Mouse (Mus musculus): ENCODE results near the gene Zscan10. TPM values are rescaled to one million over a fixed set of nuclear protein-coding genes. Genes with fewer than 3 reads are reported as not detected.

Zscan10 gene
- polyA plus RNA-seq (2014; fragmentation: Nextera tagmentation; extraction: Ambion mirVana) = 0.91 TPM in 1 of 2 replicates, not detected in the other

- no peak within 1 kb of the TSS for H3K4me3 ChIP-seq (ENCODE audit: low read depth, low read length)
- 32% methylated on average over 15 of the region's 15 CpGs for WGBS
Observed at GRCm38 (mm10) chr17:23600641-23601622, at the start of gene Zscan10. Zscan10 (plus strand) TSS chr17:23600856.

GRCm38 (mm10) chr17:23550856-23551255 lies 49.8 kb upstream of the Zscan10 start:
- no peak overlapping the region for H3K27ac ChIP-seq (ENCODE audit: low read depth, low read length)
- under 1% methylated on average over 15 of the region's 15 CpGs for WGBS
- DNase-seq (ENCODE audit: low spot score) = peak; percentile 59
- peak overlapping the region; percentile 38 for H3K4me3 ChIP-seq (ENCODE audit: low read depth, low read length)
- H3K36me3 ChIP-seq (ENCODE audit: control insufficient read depth, insufficient read depth, low read length) = no peaks in the 10 kb centered on the region
- ATAC-seq (ENCODE audit: insufficient read depth, low FRiP score, low TSS enrichment) = peak; percentile 1; the same call in 1 of the 2 replicates
- H3K27me3 ChIP-seq (ENCODE audit: control insufficient read depth, insufficient read depth, low read length) = no peaks in the 10 kb centered on the region
- H3K9ac ChIP-seq (ENCODE audit: low read length) = peak overlapping the region; percentile 11
- H3K9me3 ChIP-seq (ENCODE audit: control insufficient read depth, low read length) = no peaks in the 10 kb centered on the region
- peak overlapping the region; percentile 44 for H3K4me2 ChIP-seq (ENCODE audit: low read depth)
- no peaks in the 10 kb centered on the region for H3K4me1 ChIP-seq (ENCODE audit: control insufficient read depth, insufficient read depth, low read length)

More at GRCm38 (mm10) chr17:23600641-23601622, at the start of gene Zscan10:
- no peak within 1 kb of the TSS for H3K27ac ChIP-seq (ENCODE audit: low read depth, low read length)
- no peaks in the 10 kb centered on the region for H3K27me3 ChIP-seq (ENCODE audit: control insufficient read depth, insufficient read depth, low read length)
- no peaks in the 10 kb centered on the region for H3K9me3 ChIP-seq (ENCODE audit: control insufficient read depth, low read length)
- DNase-seq (ENCODE audit: low spot score) = no peak
- peak within 1 kb of the TSS; percentile 67 for H3K4me2 ChIP-seq (ENCODE audit: low read depth)
- no peak within 1 kb of the TSS for H3K9ac ChIP-seq (ENCODE audit: low read length)
- H3K4me1 ChIP-seq (ENCODE audit: control insufficient read depth, insufficient read depth, low read length) = no peaks in the 10 kb centered on the region
- no peak for ATAC-seq (ENCODE audit: insufficient read depth, low FRiP score, low TSS enrichment)
- H3K36me3 ChIP-seq (ENCODE audit: control insufficient read depth, insufficient read depth, low read length) = no peaks in the 10 kb centered on the region

- DNase-seq (ENCODE audit: low spot score) (no peak), ATAC-seq (ENCODE audit: insufficient read depth, low FRiP score, low TSS enrichment) (no peak)
- no peak overlapping the region for H3K27ac ChIP-seq (ENCODE audit: low read depth, low read length)
- H3K4me2 ChIP-seq (ENCODE audit: low read depth) = peak overlapping the region; percentile 44
- peak overlapping the region; percentile 11 for H3K9ac ChIP-seq (ENCODE audit: low read length)
- peak overlapping the region; percentile 38 for H3K4me3 ChIP-seq (ENCODE audit: low read depth, low read length)
- H3K27me3 ChIP-seq (ENCODE audit: control insufficient read depth, insufficient read depth, low read length) = no peaks in the 10 kb centered on the region
- no peaks in the 10 kb centered on the region for H3K4me1 ChIP-seq (ENCODE audit: control insufficient read depth, insufficient read depth, low read length)
- H3K36me3 ChIP-seq (ENCODE audit: control insufficient read depth, insufficient read depth, low read length) = peaks cover 2% of the 10 kb centered on the region; the same call in 1 of the 2 replicates
- no peaks in the 10 kb centered on the region for H3K9me3 ChIP-seq (ENCODE audit: control insufficient read depth, low read length)
Observed at GRCm38 (mm10) chr17:23551416-23551815, 49.2 kb upstream of the Zscan10 start.

DNA sequence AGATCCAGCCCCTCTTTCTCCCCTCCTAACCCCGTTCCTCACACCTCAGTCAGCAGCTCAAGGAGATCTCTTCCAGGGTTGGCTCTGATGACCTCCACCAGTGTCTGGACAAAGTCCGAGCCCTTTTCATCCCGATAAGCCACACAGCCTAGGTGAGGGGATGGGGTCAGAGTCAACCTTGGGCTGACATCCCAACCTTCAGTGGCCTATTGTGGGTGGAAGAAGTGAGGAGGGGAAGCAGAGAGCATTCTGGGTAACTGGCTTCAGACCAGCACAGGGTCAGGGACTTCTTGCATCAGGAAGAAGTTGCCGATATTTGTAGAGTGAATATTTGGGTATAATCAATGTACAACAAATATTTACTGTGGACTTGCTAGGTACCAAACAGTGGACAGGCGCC lies 48.7 kb upstream of the Zscan10 start:
- WGBS = 61% methylated on average over 5 of the region's 5 CpGs
- no peak overlapping the region for H3K4me3 ChIP-seq (ENCODE audit: low read depth, low read length)
- no peak for DNase-seq (ENCODE audit: low spot score)
- H3K36me3 ChIP-seq (ENCODE audit: control insufficient read depth, insufficient read depth, low read length) = peaks cover 4% of the 10 kb centered on the region
- no peaks in the 10 kb centered on the region for H3K9me3 ChIP-seq (ENCODE audit: control insufficient read depth, low read length)
- no peaks in the 10 kb centered on the region for H3K4me1 ChIP-seq (ENCODE audit: control insufficient read depth, insufficient read depth, low read length)
- no peak for ATAC-seq (ENCODE audit: insufficient read depth, low FRiP score, low TSS enrichment)
- no peaks in the 10 kb centered on the region for H3K27me3 ChIP-seq (ENCODE audit: control insufficient read depth, insufficient read depth, low read length)
- H3K9ac ChIP-seq (ENCODE audit: low read length) = no peak overlapping the region
- H3K27ac ChIP-seq (ENCODE audit: low read depth, low read length) = no peak overlapping the region
- H3K4me2 ChIP-seq (ENCODE audit: low read depth) = no peak overlapping the region

- no peak overlapping the region for H3K9ac ChIP-seq (ENCODE audit: low read length)
- no peaks in the 10 kb centered on the region for H3K9me3 ChIP-seq (ENCODE audit: control insufficient read depth, low read length)
- H3K27me3 ChIP-seq (ENCODE audit: control insufficient read depth, insufficient read depth, low read length) = no peaks in the 10 kb centered on the region
- WGBS = 80% methylated on average over 8 of the region's 8 CpGs
- no peaks in the 10 kb centered on the region for H3K4me1 ChIP-seq (ENCODE audit: control insufficient read depth, insufficient read depth, low read length)
- H3K4me2 ChIP-seq (ENCODE audit: low read depth) = no peak overlapping the region
- ATAC-seq (ENCODE audit: insufficient read depth, low FRiP score, low TSS enrichment) (no peak), DNase-seq (ENCODE audit: low spot score) (no peak)
- no peak overlapping the region for H3K4me3 ChIP-seq (ENCODE audit: low read depth, low read length)
- peaks cover 9% of the 10 kb centered on the region for H3K36me3 ChIP-seq (ENCODE audit: control insufficient read depth, insufficient read depth, low read length)
- H3K27ac ChIP-seq (ENCODE audit: low read depth, low read length) = no peak overlapping the region
Observed at GRCm38 (mm10) chr17:23552896-23553633, 47.6 kb upstream of the Zscan10 start.

DNA sequence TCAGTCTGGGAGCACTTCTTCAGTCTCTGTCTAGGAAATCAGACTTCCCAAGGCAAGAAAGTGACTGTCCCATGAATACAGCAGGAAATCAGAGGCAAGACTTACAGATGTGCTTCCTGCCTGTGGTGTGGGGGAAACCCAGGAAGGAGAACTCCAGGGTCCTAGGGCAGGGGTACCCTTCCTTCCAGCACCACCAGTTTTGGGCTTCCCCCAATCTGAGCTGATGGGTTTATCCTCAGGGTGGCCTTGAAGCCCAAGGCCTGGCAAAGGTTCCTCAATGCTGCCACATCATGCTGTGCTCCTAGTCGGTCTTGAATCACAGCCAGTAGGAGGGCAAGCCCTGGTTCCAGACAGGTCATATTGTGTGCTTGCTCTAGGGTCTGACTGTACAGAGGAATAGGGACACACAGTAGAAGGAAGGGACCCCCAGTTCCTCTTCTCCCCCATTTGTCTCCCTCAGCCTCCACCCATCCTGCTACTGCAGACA lies 47.0 kb upstream of the Zscan10 start:
- Histone ChIP-seq H3K9me3 (ENCODE audit: control insufficient read depth, low read length) (no peaks in the 10 kb centered on the region), H3K4me3 (ENCODE audit: low read depth, low read length) (no peak overlapping the region), H3K27ac (ENCODE audit: low read depth, low read length) (no peak overlapping the region), H3K4me2 (ENCODE audit: low read depth) (no peak overlapping the region), H3K9ac (ENCODE audit: low read length) (no peak overlapping the region), H3K4me1 (ENCODE audit: control insufficient read depth, insufficient read depth, low read length) (no peaks in the 10 kb centered on the region), H3K36me3 (ENCODE audit: control insufficient read depth, insufficient read depth, low read length) (peaks cover 12% of the 10 kb centered on the region), H3K27me3 (ENCODE audit: control insufficient read depth, insufficient read depth, low read length) (no peaks in the 10 kb centered on the region)
- ATAC-seq (ENCODE audit: insufficient read depth, low FRiP score, low TSS enrichment) = no peak
- no peak for DNase-seq (ENCODE audit: low spot score)
- WGBS = 65% methylated on average over 1 of the region's 1 CpGs

- DNase-seq (ENCODE audit: low spot score) (no peak), ATAC-seq (ENCODE audit: insufficient read depth, low FRiP score, low TSS enrichment) (no peak)
- Histone ChIP-seq H3K9me3 (ENCODE audit: control insufficient read depth, low read length) (no peaks in the 10 kb centered on the region), H3K4me1 (ENCODE audit: control insufficient read depth, insufficient read depth, low read length) (no peaks in the 10 kb centered on the region), H3K27ac (ENCODE audit: low read depth, low read length) (no peak overlapping the region), H3K4me3 (ENCODE audit: low read depth, low read length) (no peak overlapping the region), H3K9ac (ENCODE audit: low read length) (no peak overlapping the region), H3K4me2 (ENCODE audit: low read depth) (no peak overlapping the region), H3K36me3 (ENCODE audit: control insufficient read depth, insufficient read depth, low read length) (peaks cover 12% of the 10 kb centered on the region), H3K27me3 (ENCODE audit: control insufficient read depth, insufficient read depth, low read length) (no peaks in the 10 kb centered on the region)
Observed at GRCm38 (mm10) chr17:23554321-23554720, 46.3 kb upstream of the Zscan10 start.

GRCm38 (mm10) chr17:23555243-23555916 lies 45.3 kb upstream of the Zscan10 start:
- Histone ChIP-seq H3K36me3 (ENCODE audit: control insufficient read depth, insufficient read depth, low read length) (peaks cover 12% of the 10 kb centered on the region), H3K4me3 (ENCODE audit: low read depth, low read length) (no peak overlapping the region), H3K27ac (ENCODE audit: low read depth, low read length) (no peak overlapping the region), H3K27me3 (ENCODE audit: control insufficient read depth, insufficient read depth, low read length) (no peaks in the 10 kb centered on the region), H3K4me2 (ENCODE audit: low read depth) (no peak overlapping the region), H3K9ac (ENCODE audit: low read length) (no peak overlapping the region), H3K9me3 (ENCODE audit: control insufficient read depth, low read length) (no peaks in the 10 kb centered on the region), H3K4me1 (ENCODE audit: control insufficient read depth, insufficient read depth, low read length) (no peaks in the 10 kb centered on the region)
- DNase-seq (ENCODE audit: low spot score) = no peak
- no peak for ATAC-seq (ENCODE audit: insufficient read depth, low FRiP score, low TSS enrichment)
- WGBS = 87% methylated on average over 7 of the region's 7 CpGs

All from neural tube, embryonic 11.5 days (tissue).